Mouse (Mus musculus): ENCODE measurements around the gene St8sia2. TPM values are rescaled to one million over a fixed set of nuclear protein-coding genes. Genes with fewer than 3 reads are reported as not detected.
A peak's percentile ranks its signal among the peaks of the same experiment; 100 is the strongest.

Gene St8sia2
- 19.4 and 36.5 TPM in 2 replicates for polyA plus RNA-seq (2016; fragmentation: Nextera tagmentation; extraction: Ambion mirVana)

GRCm38 (mm10) chr7:74013601-74014175, at the start of gene St8sia2:
Gene St8sia2 (minus strand): TSS chr7:74013690.
- peak; percentile 90 for DNase-seq (ENCODE audit: low spot score)
- Histone ChIP-seq H3K4me1 (replicated peaks) (peaks cover 48% of the 10 kb centered on the region), H3K9me3 (no peaks in the 10 kb centered on the region), H3K36me3 (no peaks in the 10 kb centered on the region), H3K4me3 (peak within 1 kb of the TSS; percentile 92), H3K27ac (peak within 1 kb of the TSS; percentile 98), H3K27me3 (ENCODE audit: insufficient read depth, poor library complexity, severe bottlenecking) (peaks cover 34% of the 10 kb centered on the region)
- under 1% methylated on average over 35 of the region's 42 CpGs for WGBS

GRCm38 (mm10) chr7:74061076-74061475, 47.6 kb upstream of the St8sia2 start:
- Histone ChIP-seq H3K27ac (no peak overlapping the region), H3K4me1 (replicated peaks) (peaks cover 19% of the 10 kb centered on the region), H3K36me3 (no peaks in the 10 kb centered on the region), H3K4me3 (no peak overlapping the region), H3K27me3 (ENCODE audit: insufficient read depth, poor library complexity, severe bottlenecking) (no peaks in the 10 kb centered on the region), H3K9me3 (no peaks in the 10 kb centered on the region)
- no peak for DNase-seq (ENCODE audit: low spot score)
- WGBS, result 91% methylated on average over 6 of the region's 6 CpGs

GRCm38 (mm10) chr7:74060306-74060946, 46.9 kb upstream of the St8sia2 start:
- WGBS, result 91% methylated on average over 3 of the region's 3 CpGs
- H3K4me3 ChIP-seq, result no peak overlapping the region
- H3K4me1 ChIP-seq (replicated peaks), result peaks cover 19% of the 10 kb centered on the region
- no peaks in the 10 kb centered on the region for H3K27me3 ChIP-seq (ENCODE audit: insufficient read depth, poor library complexity, severe bottlenecking)
- no peak overlapping the region for H3K27ac ChIP-seq
- no peak for DNase-seq (ENCODE audit: low spot score)
- H3K36me3 ChIP-seq, result no peaks in the 10 kb centered on the region
- no peaks in the 10 kb centered on the region for H3K9me3 ChIP-seq

- no peak for DNase-seq (ENCODE audit: low spot score)
- Histone ChIP-seq H3K36me3 (no peaks in the 10 kb centered on the region), H3K27ac (no peak overlapping the region), H3K27me3 (ENCODE audit: insufficient read depth, poor library complexity, severe bottlenecking) (no peaks in the 10 kb centered on the region), H3K9me3 (no peaks in the 10 kb centered on the region), H3K4me3 (no peak overlapping the region), H3K4me1 (replicated peaks) (peaks cover 16% of the 10 kb centered on the region)
- whole genome bisulfite sequencing, result 86% methylated on average over 3 of the region's 3 CpGs
Measured at GRCm38 (mm10) chr7:74059684-74060083, 46.2 kb upstream of the St8sia2 start.

- no peak for DNase-seq (ENCODE audit: low spot score)
- no peak overlapping the region for H3K27ac ChIP-seq
Measured at GRCm38 (mm10) chr7:74055753-74056152, 42.3 kb upstream of the St8sia2 start.

GRCm38 (mm10) chr7:74047591-74047990, 34.1 kb upstream of the St8sia2 start:
- H3K4me3 ChIP-seq, result no peak overlapping the region
- no peak overlapping the region for H3K27ac ChIP-seq
- H3K9me3 ChIP-seq, result no peaks in the 10 kb centered on the region
- no peaks in the 10 kb centered on the region for H3K36me3 ChIP-seq
- no peak for DNase-seq (ENCODE audit: low spot score)
- H3K27me3 ChIP-seq (ENCODE audit: insufficient read depth, poor library complexity, severe bottlenecking), result no peaks in the 10 kb centered on the region
- H3K4me1 ChIP-seq (replicated peaks), result no peaks in the 10 kb centered on the region
- 84% methylated on average over 2 of the region's 2 CpGs for WGBS

More at GRCm38 (mm10) chr7:74055753-74056152, 42.3 kb upstream of the St8sia2 start:
- no peaks in the 10 kb centered on the region for H3K36me3 ChIP-seq
- no peaks in the 10 kb centered on the region for H3K9me3 ChIP-seq
- no peak overlapping the region for H3K4me3 ChIP-seq
- WGBS, result 94% methylated on average over 3 of the region's 3 CpGs
- H3K4me1 ChIP-seq (replicated peaks), result peaks cover 5% of the 10 kb centered on the region
- no peaks in the 10 kb centered on the region for H3K27me3 ChIP-seq (ENCODE audit: insufficient read depth, poor library complexity, severe bottlenecking)

- H3K4me1 ChIP-seq (replicated peaks), result no peaks in the 10 kb centered on the region
- WGBS, result 84% methylated on average over 8 of the region's 8 CpGs
- no peak for DNase-seq (ENCODE audit: low spot score)
- H3K9me3 ChIP-seq, result no peaks in the 10 kb centered on the region
- H3K4me3 ChIP-seq, result no peak overlapping the region
- H3K36me3 ChIP-seq, result no peaks in the 10 kb centered on the region
- H3K27ac ChIP-seq, result no peak overlapping the region
- no peaks in the 10 kb centered on the region for H3K27me3 ChIP-seq (ENCODE audit: insufficient read depth, poor library complexity, severe bottlenecking)
Measured at GRCm38 (mm10) chr7:74045166-74045957, 31.9 kb upstream of the St8sia2 start.

GRCm38 (mm10) chr7:74043562-74044138, 30.2 kb upstream of the St8sia2 start:
- Histone ChIP-seq H3K36me3 (no peaks in the 10 kb centered on the region), H3K4me3 (no peak overlapping the region), H3K27me3 (ENCODE audit: insufficient read depth, poor library complexity, severe bottlenecking) (no peaks in the 10 kb centered on the region), H3K9me3 (no peaks in the 10 kb centered on the region), H3K27ac (no peak overlapping the region), H3K4me1 (replicated peaks) (no peaks in the 10 kb centered on the region)
- no peak for DNase-seq (ENCODE audit: low spot score)
- WGBS, result 75% methylated on average over 13 of the region's 13 CpGs

GRCm38 (mm10) chr7:74025007-74025406, 11.5 kb upstream of the St8sia2 start:
- Histone ChIP-seq H3K27ac (peak overlapping the region; percentile 54), H3K4me3 (no peak overlapping the region), H3K36me3 (no peaks in the 10 kb centered on the region), H3K27me3 (ENCODE audit: insufficient read depth, poor library complexity, severe bottlenecking) (no peaks in the 10 kb centered on the region), H3K4me1 (replicated peaks) (peaks cover 12% of the 10 kb centered on the region; the same call in 1 of the 2 replicates), H3K9me3 (no peaks in the 10 kb centered on the region)
- WGBS, result 18% methylated on average over 5 of the region's 5 CpGs
- DNase-seq (ENCODE audit: low spot score), result peak; percentile 81

GRCm38 (mm10) chr7:74024171-74024570, 10.7 kb upstream of the St8sia2 start:
- no peaks in the 10 kb centered on the region for H3K27me3 ChIP-seq (ENCODE audit: insufficient read depth, poor library complexity, severe bottlenecking)
- H3K27ac ChIP-seq, result peak overlapping the region; percentile 74
- DNase-seq (ENCODE audit: low spot score), result no peak
- no peak overlapping the region for H3K4me3 ChIP-seq
- WGBS, result 46% methylated on average over 3 of the region's 3 CpGs
- no peaks in the 10 kb centered on the region for H3K36me3 ChIP-seq
- no peaks in the 10 kb centered on the region for H3K9me3 ChIP-seq
- H3K4me1 ChIP-seq (replicated peaks), result peaks cover 12% of the 10 kb centered on the region; the same call in 1 of the 2 replicates

GRCm38 (mm10) chr7:74022571-74022970, 9.1 kb upstream of the St8sia2 start:
- H3K27ac ChIP-seq, result no peak overlapping the region
- no peak for DNase-seq (ENCODE audit: low spot score)
- WGBS, result 83% methylated on average over 2 of the region's 2 CpGs

GRCm38 (mm10) chr7:74021771-74022170, 8.3 kb upstream of the St8sia2 start:
- Histone ChIP-seq H3K9me3 (no peaks in the 10 kb centered on the region), H3K27me3 (ENCODE audit: insufficient read depth, poor library complexity, severe bottlenecking) (no peaks in the 10 kb centered on the region; the same call in 1 of the 2 replicates), H3K4me3 (no peak overlapping the region), H3K36me3 (no peaks in the 10 kb centered on the region), H3K27ac (no peak overlapping the region), H3K4me1 (replicated peaks) (peaks cover 12% of the 10 kb centered on the region; the same call in 1 of the 2 replicates)
- 92% methylated on average over 6 of the region's 6 CpGs for WGBS
- no peak for DNase-seq (ENCODE audit: low spot score)

More at GRCm38 (mm10) chr7:74022571-74022970, 9.1 kb upstream of the St8sia2 start:
- Histone ChIP-seq H3K9me3 (no peaks in the 10 kb centered on the region), H3K4me1 (replicated peaks) (peaks cover 12% of the 10 kb centered on the region; the same call in 1 of the 2 replicates), H3K36me3 (no peaks in the 10 kb centered on the region), H3K27me3 (ENCODE audit: insufficient read depth, poor library complexity, severe bottlenecking) (no peaks in the 10 kb centered on the region; the same call in 1 of the 2 replicates), H3K4me3 (no peak overlapping the region)
